Mouse (Mus musculus) forebrain, embryonic 13.5 days (tissue): ENCODE results near the gene Lrrc74b. TPM values are rescaled to one million over a fixed set of nuclear protein-coding genes. Genes with fewer than 3 reads are reported as not detected.

Experiments
- ATAC-seq: fragments of 200-750 bp; cut with Nextera tagmentation; 2 replicates; pipeline ENCODE4 v1.8.0; 2017
- H3K27ac ChIP-seq: fragments of 300-500 bp; sonication (generic); 2 replicates; pipeline ENCODE4 v1.5.1; 2015; ENCODE audit warnings: inconsistent platforms, mild to moderate bottlenecking, moderate library complexity
- H3K27me3 ChIP-seq: fragments of 300-500 bp; sonication (generic); 2 replicates; pipeline ENCODE4 v1.6.1; 2015; ENCODE audit warnings: mild to moderate bottlenecking, inconsistent platforms
- H3K36me3 ChIP-seq: fragments of 300-500 bp; sonication (generic); 2 replicates; pipeline ENCODE4 v1.6.1; 2015; ENCODE audit warnings: mild to moderate bottlenecking, inconsistent platforms; ENCODE audit not compliant: poor library complexity, severe bottlenecking
- H3K4me1 ChIP-seq: fragments of 300-500 bp; sonication (generic); 2 replicates; pipeline ENCODE4 v1.6.1; 2015; ENCODE audit warnings: inconsistent platforms
- H3K4me2 ChIP-seq: fragments of 300-500 bp; sonication (generic); 2 replicates; pipeline ENCODE4 v1.6.1; 2015; ENCODE audit warnings: inconsistent platforms, mild to moderate bottlenecking, moderate library complexity
- H3K4me3 ChIP-seq: fragments of 300-500 bp; sonication (generic); 2 replicates; pipeline ENCODE4 v1.5.1; 2015; ENCODE audit warnings: mild to moderate bottlenecking, inconsistent platforms
- H3K9ac ChIP-seq: fragments of 300-500 bp; sonication (generic); 2 replicates; pipeline ENCODE4 v1.6.1; 2015; ENCODE audit warnings: mild to moderate bottlenecking, inconsistent platforms
- H3K9me3 ChIP-seq: fragments of 300-500 bp; sonication (generic); replicated peaks from 2 replicates; pipeline ENCODE4 v1.6.1; 2016; ENCODE audit warnings: inconsistent platforms
- WGBS: fragments of 180-500 bp; shearing (Covaris S2); methylation state at CpG from one replicate; pipeline ENCODE4 v1.1.7; 2015; 5-methylcytosine and 5-hydroxymethylcytosine counted together
- polyA plus RNA-seq: library from polyadenylated mRNA; unstranded; fragments of >200 nt; fragmentation: Nextera tagmentation; extraction: Ambion mirVana; gene quantifications from 2 replicates; pipeline ENCODE4 v1.2.1, GENCODE M21; 2015

Gene Lrrc74b
- polyA plus RNA-seq, 1 experiment from 2014 or later: 0.32 TPM

GRCm38 (mm10) chr16:17536584-17536983 lies 24.5 kb downstream of the Lrrc74b start:
- Histone ChIP-seq H3K4me1 (peaks cover 8% of the 10 kb centered on the region), H3K4me2 (no peak overlapping the region), H3K36me3 (no peaks in the 10 kb centered on the region), H3K4me3 (no peak overlapping the region), H3K27ac (no peak overlapping the region), H3K9me3 (no peaks in the 10 kb centered on the region), H3K27me3 (no peaks in the 10 kb centered on the region), H3K9ac (no peak overlapping the region)
- WGBS: 88% methylated on average over 3 of the region's 3 CpGs
- ATAC-seq: no peak

GRCm38 (mm10) chr16:17532676-17533329 lies 28.2 kb downstream of the Lrrc74b start:
- 71% methylated on average over 14 of the region's 14 CpGs for WGBS
- no peaks in the 10 kb centered on the region for H3K27me3 ChIP-seq
- ATAC-seq: no peak

GRCm38 (mm10) chr16:17532271-17532670 lies 28.8 kb downstream of the Lrrc74b start:
- H3K9ac ChIP-seq: no peak overlapping the region
- H3K27me3 ChIP-seq: no peaks in the 10 kb centered on the region
- H3K4me2 ChIP-seq: no peak overlapping the region
- H3K4me1 ChIP-seq: peaks cover 21% of the 10 kb centered on the region
- ATAC-seq: no peak
- no peak overlapping the region for H3K4me3 ChIP-seq
- no peaks in the 10 kb centered on the region for H3K9me3 ChIP-seq
- 59% methylated on average over 4 of the region's 4 CpGs for WGBS
- peaks cover 18% of the 10 kb centered on the region for H3K36me3 ChIP-seq
- no peak overlapping the region for H3K27ac ChIP-seq

More at GRCm38 (mm10) chr16:17532676-17533329, 28.2 kb downstream of the Lrrc74b start:
- H3K36me3 ChIP-seq: peaks cover 13% of the 10 kb centered on the region
- no peak overlapping the region for H3K4me2 ChIP-seq
- peaks cover 21% of the 10 kb centered on the region for H3K4me1 ChIP-seq
- no peaks in the 10 kb centered on the region for H3K9me3 ChIP-seq
- no peak overlapping the region for H3K27ac ChIP-seq
- H3K4me3 ChIP-seq: no peak overlapping the region
- no peak overlapping the region for H3K9ac ChIP-seq

- peaks cover 21% of the 10 kb centered on the region for H3K4me1 ChIP-seq
- peaks cover 33% of the 10 kb centered on the region for H3K36me3 ChIP-seq
- no peaks in the 10 kb centered on the region for H3K9me3 ChIP-seq
- H3K9ac ChIP-seq: peak within 1 kb of the TSS; percentile 90
- peak; percentile 98 for ATAC-seq
- H3K27ac ChIP-seq: peak within 1 kb of the TSS; percentile 96
- no peaks in the 10 kb centered on the region for H3K27me3 ChIP-seq
- H3K4me3 ChIP-seq: peak within 1 kb of the TSS; percentile 71
- peak within 1 kb of the TSS; percentile 95 for H3K4me2 ChIP-seq
- WGBS: under 1% methylated on average over 67 of the region's 67 CpGs
Observed at GRCm38 (mm10) chr16:17530640-17531288, 30.3 kb downstream of the Lrrc74b start, which contains the start of gene Thap7. Thap7 (minus strand) TSS chr16:17531136.

- 0 out of 2 replicates have a peak, but pooled peaks have one; percentile 1 for ATAC-seq
- H3K4me3 ChIP-seq: peak overlapping the region; percentile 71
- H3K27me3 ChIP-seq: no peaks in the 10 kb centered on the region
- peaks cover 21% of the 10 kb centered on the region for H3K4me1 ChIP-seq
- no peaks in the 10 kb centered on the region for H3K9me3 ChIP-seq
- peak overlapping the region; percentile 95 for H3K4me2 ChIP-seq
- peak overlapping the region; percentile 96 for H3K27ac ChIP-seq
- H3K9ac ChIP-seq: peak overlapping the region; percentile 90
- WGBS: 13% methylated on average over 17 of the region's 17 CpGs
- H3K36me3 ChIP-seq: peaks cover 40% of the 10 kb centered on the region
Observed at GRCm38 (mm10) chr16:17529981-17530586, 31.0 kb downstream of the Lrrc74b start.

GRCm38 (mm10) chr16:17528276-17528675 lies 32.8 kb downstream of the Lrrc74b start:
- H3K27me3 ChIP-seq: no peaks in the 10 kb centered on the region
- peaks cover 21% of the 10 kb centered on the region for H3K4me1 ChIP-seq
- no peaks in the 10 kb centered on the region for H3K9me3 ChIP-seq
- H3K36me3 ChIP-seq: peaks cover 56% of the 10 kb centered on the region
- H3K27ac ChIP-seq: no peak overlapping the region
- H3K4me3 ChIP-seq: no peak overlapping the region
- H3K9ac ChIP-seq: 0 out of 2 replicates have a peak overlapping the region, but pooled peaks have one; percentile 26
- WGBS: 90% methylated on average over 13 of the region's 13 CpGs
- ATAC-seq: no peak
- H3K4me2 ChIP-seq: no peak overlapping the region

- ATAC-seq: no peak
- H3K27ac ChIP-seq: no peak overlapping the region
- peaks cover 21% of the 10 kb centered on the region for H3K4me1 ChIP-seq
- no peak overlapping the region for H3K4me2 ChIP-seq
- H3K9me3 ChIP-seq: no peaks in the 10 kb centered on the region
- H3K4me3 ChIP-seq: no peak overlapping the region
- no peaks in the 10 kb centered on the region for H3K27me3 ChIP-seq
- H3K9ac ChIP-seq: no peak overlapping the region
- peaks cover 62% of the 10 kb centered on the region for H3K36me3 ChIP-seq
Observed at GRCm38 (mm10) chr16:17527606-17528005, 33.4 kb downstream of the Lrrc74b start.

GRCm38 (mm10) chr16:17526223-17526622 lies 34.8 kb downstream of the Lrrc74b start:
- no peak overlapping the region for H3K4me3 ChIP-seq
- no peak overlapping the region for H3K4me2 ChIP-seq
- H3K27me3 ChIP-seq: no peaks in the 10 kb centered on the region
- peaks cover 10% of the 10 kb centered on the region for H3K4me1 ChIP-seq
- 92% methylated on average over 6 of the region's 6 CpGs for WGBS
- ATAC-seq: no peak
- no peak overlapping the region for H3K9ac ChIP-seq
- peaks cover 76% of the 10 kb centered on the region for H3K36me3 ChIP-seq
- H3K27ac ChIP-seq: no peak overlapping the region
- H3K9me3 ChIP-seq: no peaks in the 10 kb centered on the region

- Histone ChIP-seq H3K36me3 (peaks cover 83% of the 10 kb centered on the region), H3K9ac (no peak overlapping the region)
Observed at GRCm38 (mm10) chr16:17525524-17525923, 35.5 kb downstream of the Lrrc74b start.

GRCm38 (mm10) chr16:17524156-17524555 lies 36.9 kb downstream of the Lrrc74b start:
- H3K4me1 ChIP-seq: no peaks in the 10 kb centered on the region
- ATAC-seq: no peak
- 91% methylated on average over 11 of the region's 11 CpGs for WGBS
- H3K9me3 ChIP-seq: no peaks in the 10 kb centered on the region
- H3K27ac ChIP-seq: no peak overlapping the region
- H3K4me2 ChIP-seq: no peak overlapping the region
- H3K4me3 ChIP-seq: no peak overlapping the region
- peaks cover 97% of the 10 kb centered on the region for H3K36me3 ChIP-seq
- no peaks in the 10 kb centered on the region for H3K27me3 ChIP-seq
- no peak overlapping the region for H3K9ac ChIP-seq

More at GRCm38 (mm10) chr16:17525524-17525923, 35.5 kb downstream of the Lrrc74b start:
- Histone ChIP-seq H3K4me2 (no peak overlapping the region), H3K27ac (no peak overlapping the region), H3K27me3 (no peaks in the 10 kb centered on the region), H3K9me3 (no peaks in the 10 kb centered on the region), H3K4me3 (no peak overlapping the region), H3K4me1 (peaks cover 10% of the 10 kb centered on the region)
- 83% methylated on average over 3 of the region's 3 CpGs for WGBS
- no peak for ATAC-seq

GRCm38 (mm10) chr16:17518910-17519309 lies 42.1 kb downstream of the Lrrc74b start:
- H3K27ac ChIP-seq: no peak overlapping the region
- no peak overlapping the region for H3K9ac ChIP-seq
- H3K9me3 ChIP-seq: no peaks in the 10 kb centered on the region
- WGBS: 93% methylated on average over 2 of the region's 2 CpGs
- no peak overlapping the region for H3K4me2 ChIP-seq
- no peaks in the 10 kb centered on the region for H3K27me3 ChIP-seq
- H3K4me3 ChIP-seq: no peak overlapping the region
- no peaks in the 10 kb centered on the region for H3K4me1 ChIP-seq
- peaks cover 99% of the 10 kb centered on the region for H3K36me3 ChIP-seq
- no peak for ATAC-seq

GRCm38 (mm10) chr16:17511431-17511830 lies 49.6 kb downstream of the Lrrc74b start:
- H3K36me3 ChIP-seq: peaks cover 51% of the 10 kb centered on the region
- WGBS: 93% methylated on average over 4 of the region's 4 CpGs

More at GRCm38 (mm10) chr16:17511431-17511830, 49.6 kb downstream of the Lrrc74b start:
- H3K9me3 ChIP-seq: no peaks in the 10 kb centered on the region
- H3K27ac ChIP-seq: no peak overlapping the region
- 0 out of 2 replicates have a peak, but pooled peaks cover 1% of the 10 kb centered on the region for H3K27me3 ChIP-seq
- no peak overlapping the region for H3K4me2 ChIP-seq
- no peak overlapping the region; the same call in 1 of the 2 replicates for H3K9ac ChIP-seq
- peaks cover 18% of the 10 kb centered on the region for H3K4me1 ChIP-seq
- ATAC-seq: no peak
- no peak overlapping the region for H3K4me3 ChIP-seq
